Mouse (Mus musculus): ENCODE data around the gene 3110082I17Rik.

3110082I17Rik gene

DNA sequence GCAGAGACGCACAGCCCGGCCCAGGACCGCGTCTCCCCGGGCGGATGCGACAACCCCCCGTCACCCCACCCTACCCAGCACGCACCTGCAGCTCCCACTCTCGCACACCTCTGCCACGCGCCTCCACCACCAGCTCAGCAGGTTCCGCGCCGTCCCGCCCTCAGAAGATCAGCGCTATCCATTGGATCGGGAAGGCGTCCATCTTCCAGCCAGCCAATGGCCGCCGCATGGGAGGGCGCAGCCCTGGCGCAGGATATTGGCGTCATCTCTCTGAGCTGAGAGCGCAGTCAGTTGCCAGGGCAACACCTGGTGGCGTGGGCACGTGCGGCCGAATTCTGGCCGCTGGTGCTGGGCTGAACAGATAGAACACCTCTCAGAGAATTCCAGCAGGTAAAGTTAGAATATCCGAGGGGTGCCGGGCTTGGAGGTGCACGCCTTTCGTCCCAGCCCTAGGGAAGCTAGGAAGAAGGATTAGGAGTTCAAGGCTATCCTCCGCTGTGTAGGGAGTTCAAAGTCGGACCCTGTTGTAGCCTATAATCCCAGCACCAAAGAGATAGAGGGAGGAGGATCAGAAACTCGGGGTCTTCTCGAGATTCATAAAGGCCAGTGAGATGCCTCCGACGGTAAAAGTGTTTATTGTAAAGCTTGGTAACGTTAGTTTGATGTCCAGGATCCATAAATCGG, at the start of gene 3110082I17Rik:
Gene 3110082I17Rik (minus strand): TSS at position 144 of the 684 bp plus-strand sequence.
- DNase-seq, result peak; percentile 97 to 98

DNA sequence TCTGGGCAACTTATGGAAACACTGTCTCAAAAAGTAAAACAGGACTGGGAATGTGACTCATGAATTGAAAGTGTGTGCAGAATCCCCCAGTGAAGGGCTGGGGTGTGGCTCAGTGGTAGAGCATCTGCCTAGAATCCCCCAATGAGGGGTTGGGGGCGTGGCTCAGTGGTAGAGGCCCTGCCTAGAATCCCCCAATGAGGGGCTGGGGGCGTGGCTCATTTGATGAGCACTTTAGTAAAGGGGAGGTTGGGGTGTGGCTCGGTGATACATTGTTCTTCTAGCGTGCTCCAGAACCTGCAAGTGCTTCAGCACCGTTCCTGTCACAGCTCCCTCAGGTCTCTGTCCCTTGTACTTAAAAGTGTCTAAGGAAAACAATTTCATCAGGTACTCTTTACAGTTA, 45.9 kb upstream of the 3110082I17Rik start:
- no peak for DNase-seq

DNA sequence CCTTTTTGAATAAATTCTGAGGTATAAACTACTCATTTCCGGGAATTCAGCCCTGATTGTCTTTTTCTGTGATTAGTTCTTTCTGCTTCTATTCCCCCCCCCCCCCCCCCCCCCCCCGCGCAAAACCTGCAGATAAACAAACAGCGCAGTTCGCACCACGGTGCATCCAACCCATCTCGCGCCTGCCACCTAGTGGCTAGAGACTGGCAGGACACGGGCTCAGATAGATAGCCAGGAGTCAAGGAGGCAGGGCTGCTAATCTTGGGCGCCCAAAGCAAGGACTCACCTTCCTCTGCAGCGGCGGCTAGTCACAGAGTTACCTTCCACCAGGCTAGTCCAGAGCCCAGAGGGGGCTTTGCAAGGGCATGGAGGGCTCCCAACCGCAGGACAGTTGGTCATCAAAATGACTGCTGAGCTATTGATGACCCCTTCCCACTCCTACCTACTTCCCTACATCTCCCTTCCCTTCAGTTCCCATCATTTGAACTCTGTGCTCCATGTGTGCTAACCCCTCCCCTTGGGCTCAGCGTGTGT, 44.8 kb upstream of the 3110082I17Rik start:
- peak; percentile 73 to 80 for DNase-seq

DNA sequence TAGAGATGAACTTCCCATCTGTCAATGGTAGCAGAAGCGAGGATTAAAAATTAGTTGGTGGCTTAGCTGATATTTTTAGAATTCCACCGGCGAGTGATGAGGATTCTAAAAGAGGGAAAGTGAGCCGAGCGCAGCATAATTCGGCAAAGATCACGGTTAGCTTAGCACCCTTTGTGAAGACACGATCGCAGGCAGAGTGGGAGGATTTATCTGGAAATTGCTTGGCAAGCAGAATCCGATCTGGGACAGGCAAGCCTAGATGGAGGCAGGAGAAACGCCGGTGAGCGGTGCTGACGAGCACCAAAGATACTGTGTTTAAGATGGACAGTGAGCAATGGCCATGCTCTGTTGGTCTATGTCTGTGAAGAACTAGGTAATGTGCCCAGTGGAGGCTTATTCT, 42.0 kb upstream of the 3110082I17Rik start:
- no peak for DNase-seq

DNA sequence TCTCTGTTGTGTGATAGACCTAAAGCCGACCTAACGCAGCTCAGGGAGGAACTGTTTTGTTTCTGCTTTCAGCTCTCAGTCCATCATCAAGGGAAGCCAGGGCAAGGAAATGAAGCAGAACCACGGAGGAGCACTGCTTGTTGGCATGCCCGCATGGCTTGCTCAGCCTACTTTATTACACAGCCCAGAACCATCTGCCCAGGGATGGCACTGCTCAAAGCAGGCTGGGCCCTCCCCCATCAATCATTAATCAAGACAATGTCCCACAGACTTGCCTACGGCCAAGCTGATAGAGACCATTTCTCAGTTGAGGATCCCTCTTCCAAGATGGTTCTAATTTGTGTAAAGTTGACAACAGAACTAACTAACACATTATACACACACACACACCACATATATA, 38.5 kb upstream of the 3110082I17Rik start:
- no peak for DNase-seq

DNA sequence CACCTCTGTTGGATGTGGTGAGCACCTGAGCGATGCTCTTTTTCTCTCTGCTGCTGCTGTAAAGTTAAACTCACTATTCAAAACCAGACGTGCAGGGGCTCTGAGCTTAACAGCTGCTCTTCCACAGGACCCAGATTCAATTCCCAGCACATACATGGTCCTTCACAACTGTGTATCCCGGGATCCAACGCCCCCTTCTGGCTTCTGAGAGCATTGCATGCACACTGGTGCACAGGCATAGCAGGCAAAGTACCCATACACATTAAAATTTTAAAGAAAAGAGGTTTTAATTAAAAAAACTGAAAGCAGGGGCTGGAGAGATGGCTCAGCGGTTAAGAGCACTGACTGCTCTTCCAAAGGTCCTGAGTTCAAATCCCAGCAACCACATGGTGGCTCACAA, 36.6 kb upstream of the 3110082I17Rik start:
- DNase-seq, result no peak

DNA sequence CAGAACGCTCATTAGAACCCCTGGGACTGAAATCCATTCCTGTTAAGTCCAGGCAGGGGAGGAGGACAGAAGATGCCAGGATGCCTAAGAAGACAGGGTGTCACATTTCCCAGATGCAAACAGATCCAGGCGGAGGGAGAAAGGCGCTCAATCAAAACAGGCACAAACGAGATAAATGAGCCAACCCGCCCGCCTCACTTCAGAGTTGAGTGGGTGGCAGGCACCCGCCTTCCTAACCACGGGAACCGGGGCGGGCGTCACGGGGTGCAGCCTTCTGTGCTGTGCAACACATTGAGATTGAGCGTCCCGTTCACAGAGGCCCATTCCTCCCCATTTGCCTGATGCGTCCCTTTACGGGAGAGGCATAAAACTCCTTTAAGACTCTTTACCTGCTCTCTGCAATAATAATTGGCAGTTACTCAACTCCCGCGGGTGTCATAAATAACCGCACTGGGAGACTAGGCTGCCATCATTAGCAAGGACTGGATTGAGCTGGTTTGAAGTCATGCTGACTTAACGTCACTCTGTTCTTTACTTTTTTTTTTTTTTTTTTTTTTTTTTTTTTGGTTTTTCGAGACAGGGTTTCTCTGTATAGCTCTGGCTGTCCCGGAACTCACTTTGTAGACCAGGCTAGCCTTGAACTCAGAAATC, 34.8 kb upstream of the 3110082I17Rik start:
- no peak for DNase-seq

DNA sequence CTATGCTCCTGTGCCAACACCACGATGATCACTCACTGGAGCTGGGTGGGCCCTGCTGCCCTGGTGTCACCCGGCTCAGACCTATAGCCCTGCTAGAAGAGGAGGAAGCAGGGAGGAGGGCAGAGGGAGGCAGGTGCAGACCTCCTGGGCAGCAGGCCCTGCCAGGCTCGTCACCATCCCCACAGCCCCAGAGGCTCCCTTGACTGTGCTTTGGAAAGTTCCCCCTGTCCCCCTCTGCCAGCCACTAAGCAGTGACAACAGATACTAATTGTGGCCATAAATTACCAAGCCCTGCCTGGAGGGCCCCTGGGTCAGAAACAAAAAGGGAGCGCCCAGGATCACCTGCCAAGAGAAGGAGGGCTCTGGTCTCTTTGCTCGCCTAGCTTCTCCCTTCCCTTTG, 33.4 kb upstream of the 3110082I17Rik start:
- no peak for DNase-seq

DNA sequence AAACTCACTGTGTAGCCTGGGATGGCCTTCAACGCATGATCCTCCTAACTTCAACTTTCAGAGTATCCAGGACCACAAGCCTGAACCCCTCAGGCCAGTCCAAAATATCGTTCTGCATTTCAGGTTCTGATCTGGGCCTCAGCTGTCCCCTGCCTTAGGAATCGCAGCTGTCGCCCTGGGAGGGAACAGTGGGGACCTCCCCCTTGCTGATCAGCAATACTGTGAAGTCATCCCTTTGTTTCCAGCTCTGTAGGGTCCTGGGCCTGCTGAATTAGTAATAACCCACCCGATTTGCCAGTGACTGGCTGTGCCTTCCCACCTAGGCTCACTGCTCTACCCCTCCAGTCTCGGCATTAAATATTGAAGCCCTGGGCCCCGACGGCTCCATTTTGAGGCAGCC, 31.0 kb upstream of the 3110082I17Rik start:
- DNase-seq, result no peak

DNA sequence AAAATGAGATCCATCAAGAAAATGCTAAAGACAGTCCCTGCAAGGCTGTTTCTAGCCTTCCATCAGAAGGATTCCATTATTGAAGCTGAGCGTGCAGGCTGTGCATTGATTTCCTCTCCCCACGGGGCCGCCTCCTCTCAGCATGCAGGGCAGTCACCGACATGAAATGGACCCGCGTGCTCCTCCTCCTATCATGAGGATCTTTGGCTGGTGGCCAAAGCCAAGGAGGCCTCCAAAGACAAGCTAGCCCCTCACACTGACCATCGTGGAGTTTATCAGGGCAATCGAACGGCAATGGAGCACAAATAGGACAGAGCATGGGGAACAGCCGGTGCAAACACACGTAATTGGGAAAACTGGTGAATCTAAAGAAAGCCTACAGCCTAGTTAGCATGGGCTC, 29.8 kb upstream of the 3110082I17Rik start:
- DNase-seq, result no peak

DNA sequence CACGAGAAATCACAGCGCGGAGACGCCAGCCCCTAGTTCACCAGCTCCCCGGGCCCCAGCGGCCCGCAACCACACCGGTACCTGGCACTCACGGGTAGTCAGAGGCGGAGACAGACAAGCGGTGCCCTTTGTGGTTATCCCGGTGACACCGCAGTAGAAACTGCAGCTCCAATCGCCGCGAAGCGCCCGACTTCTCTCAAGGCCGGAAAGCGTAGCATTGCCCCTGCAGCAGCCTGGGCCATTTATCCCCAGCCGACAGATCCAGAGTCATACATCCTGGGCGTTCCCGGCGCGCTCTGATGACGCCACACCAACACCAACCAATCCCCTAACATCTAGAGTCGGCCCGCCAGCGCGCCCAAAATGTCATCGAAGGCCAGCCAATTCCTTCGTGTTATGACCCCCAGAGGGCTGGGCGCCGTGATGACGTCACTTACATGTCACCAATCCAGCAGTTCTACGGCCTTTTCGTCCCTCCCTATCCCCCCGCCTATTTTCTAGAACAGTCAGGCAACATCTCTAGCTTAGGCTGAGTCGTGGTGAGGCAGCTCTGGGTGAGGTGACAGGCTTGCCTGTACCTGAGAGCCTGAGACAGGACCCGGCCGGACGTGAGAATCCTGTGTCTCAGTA, 24.0 kb upstream of the 3110082I17Rik start, which contains the start of gene Zfand2a:
Gene Zfand2a (minus strand): TSS at position 365 of the 630 bp plus-strand sequence.
- peak; percentile 99 for DNase-seq

DNA sequence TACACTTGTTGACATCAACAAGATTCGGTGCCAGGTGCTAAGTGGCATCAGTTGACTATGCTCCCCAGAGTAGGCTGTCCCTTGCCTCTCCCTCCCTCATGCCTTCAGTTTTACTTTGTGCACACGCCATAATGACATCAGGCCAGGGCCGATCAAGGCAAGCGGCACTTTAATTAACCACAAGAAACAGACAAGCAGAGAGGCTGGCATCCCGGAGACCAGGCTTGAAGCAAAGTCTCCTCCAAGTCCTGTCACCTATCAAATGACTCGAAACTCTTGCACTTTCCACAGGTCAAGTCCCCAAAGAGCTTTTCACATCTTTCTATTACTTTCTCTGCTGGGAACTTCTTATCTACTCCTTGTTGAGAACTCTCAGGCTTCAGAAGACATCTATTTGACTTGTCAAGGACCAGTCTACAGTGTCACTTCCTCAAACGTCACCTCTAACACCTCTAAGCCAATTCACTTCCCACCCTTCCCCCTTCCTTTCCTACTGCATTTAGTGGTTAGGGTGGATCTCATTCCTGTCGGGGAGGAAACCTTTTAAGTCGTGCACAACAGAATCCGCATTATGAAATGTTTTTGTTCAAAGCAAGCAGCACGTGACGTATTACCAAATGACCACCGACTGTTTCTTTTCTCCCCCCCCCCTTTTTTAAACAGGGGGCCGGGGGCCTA, 23.0 kb upstream of the 3110082I17Rik start:
- DNase-seq, result peak in 1 of 2 experiments; percentile 42

DNA sequence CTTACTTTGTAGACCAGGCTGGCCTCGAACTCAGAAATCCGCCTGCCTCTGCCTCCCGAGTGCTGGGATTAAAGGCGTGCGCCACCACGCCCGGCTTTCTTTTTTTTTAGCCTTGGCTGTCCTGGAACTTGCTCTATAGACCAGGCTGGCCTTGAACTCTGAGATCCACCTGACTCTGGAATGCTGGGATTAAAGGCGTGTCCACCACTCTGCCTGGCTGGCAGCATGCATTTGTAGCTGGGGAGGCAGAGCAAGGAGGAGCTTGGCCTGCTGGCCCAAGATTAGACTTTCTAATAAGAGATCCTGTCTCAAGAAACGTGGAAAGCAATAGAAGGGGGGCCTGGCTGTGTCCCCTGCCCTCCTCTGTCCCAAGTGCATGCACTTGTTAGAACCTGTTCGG, 20.1 kb upstream of the 3110082I17Rik start:
- DNase-seq, result no peak

DNA sequence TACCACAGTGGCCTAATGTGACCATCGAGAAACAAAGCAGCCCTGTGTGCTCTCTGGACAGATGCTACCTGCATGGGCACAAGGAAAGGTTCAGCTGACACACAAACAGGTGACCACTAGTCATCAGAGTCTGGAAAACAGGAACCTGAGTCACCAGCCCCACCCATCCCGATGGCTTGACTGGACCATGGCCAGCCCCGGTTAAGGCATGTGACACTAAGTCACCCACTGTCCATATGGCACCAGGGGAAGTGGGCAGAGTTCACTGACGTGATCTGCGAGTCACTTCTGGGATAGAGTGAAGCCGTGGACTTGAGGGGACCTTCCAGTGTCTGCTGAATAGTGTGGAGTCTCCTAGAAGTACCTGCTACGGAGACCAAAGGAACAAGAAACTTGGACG, 18.8 kb upstream of the 3110082I17Rik start:
- DNase-seq, result peak; percentile 61 to 63

DNA sequence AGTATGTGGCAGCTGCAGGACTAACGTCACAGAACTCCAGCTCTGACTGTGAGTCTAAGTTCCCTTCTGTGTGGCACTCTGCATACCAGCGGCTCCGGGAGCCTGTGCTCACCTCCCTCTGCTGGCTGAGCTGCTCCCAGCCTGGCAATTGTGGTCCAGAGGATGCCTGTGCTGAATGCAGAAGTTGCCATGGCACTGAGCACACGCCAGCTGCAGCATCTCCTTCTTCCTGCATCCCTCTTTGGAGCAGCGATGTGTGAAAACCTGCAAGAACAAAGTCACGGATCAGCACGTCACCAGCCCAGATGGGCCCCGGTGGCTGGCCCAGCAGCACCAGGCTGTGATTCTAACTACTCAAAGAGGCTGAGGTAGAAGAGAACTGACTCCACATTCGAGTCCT, 14.4 kb upstream of the 3110082I17Rik start:
- no peak for DNase-seq

DNA sequence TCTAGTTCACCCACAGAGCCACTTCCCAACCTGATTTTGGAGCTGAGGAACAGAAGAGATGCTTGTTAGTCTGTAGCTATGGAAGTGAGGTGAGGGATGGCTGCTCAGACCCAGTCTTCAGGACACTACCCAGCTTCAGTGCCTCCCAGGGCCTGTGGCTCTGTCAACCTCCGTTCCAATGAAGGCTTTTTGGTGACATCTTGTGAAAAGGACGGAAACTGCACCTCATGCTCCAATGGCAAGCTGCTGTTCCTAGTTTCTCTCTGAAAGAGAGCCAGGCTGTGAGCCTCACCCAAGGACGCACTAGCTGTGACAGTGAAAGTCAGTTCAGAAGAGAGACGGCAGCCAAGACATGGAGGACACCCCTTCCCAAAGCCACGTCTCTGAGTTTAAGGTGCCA, 7.7 kb upstream of the 3110082I17Rik start:
- no peak for DNase-seq

DNA sequence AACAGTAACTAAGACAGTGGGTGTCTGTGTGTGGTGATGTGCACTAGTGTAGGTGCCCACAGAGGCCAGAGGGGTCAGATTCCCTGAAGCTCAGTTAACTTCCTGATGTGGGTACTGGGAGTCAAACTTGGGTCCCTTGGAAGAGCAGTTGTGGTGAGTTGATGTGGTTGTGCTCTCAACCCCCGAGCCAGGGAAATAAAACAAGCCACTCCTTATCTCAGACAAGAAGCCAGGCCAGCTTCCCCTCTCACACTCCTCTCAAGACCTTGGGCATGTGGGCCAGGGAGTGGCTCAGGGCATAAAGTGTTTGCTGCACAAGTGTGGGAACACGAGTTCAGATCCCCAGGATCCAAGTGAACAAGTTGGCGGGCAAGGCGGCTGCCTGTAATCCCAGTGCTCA, 6.5 kb upstream of the 3110082I17Rik start:
- no peak for DNase-seq

DNA sequence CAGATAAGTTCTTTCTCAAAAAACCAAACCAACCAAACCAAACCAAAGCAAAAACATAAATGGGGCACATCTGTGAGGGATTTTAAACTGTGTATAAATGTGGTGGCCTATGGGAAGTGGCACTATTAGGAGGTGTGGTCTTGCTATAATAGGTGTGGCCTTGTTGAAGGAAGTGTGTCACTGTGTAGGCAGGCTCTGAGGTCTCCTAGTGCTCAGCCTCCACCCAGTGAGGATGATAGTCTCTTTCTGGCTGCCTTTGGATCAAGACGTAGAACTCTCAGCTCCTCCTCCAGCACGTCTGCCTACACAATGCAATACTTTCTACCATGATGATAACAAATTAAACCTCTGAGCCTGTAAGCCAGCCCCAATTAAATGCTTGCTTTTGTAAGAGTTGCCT, 6.0 kb upstream of the 3110082I17Rik start:
- DNase-seq, result no peak

DNA sequence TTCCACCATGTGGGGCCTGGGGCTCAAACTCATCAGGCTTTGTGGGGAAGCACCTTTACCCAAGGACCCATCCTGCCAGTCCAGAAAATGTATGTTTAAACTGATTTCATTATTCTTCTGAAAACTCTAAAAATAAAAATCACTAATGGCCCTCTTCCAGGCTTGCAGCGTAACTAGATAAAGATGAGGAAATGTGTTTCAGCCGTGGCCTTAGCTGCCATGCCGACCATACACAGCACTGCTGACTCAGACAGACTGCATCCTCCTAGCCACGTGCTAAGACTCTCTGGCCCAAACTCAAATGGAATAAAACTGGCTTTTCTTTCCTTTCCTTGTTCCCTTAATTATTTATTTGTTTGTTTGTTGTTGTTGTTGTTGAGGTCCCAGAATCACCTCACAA, 4.5 kb upstream of the 3110082I17Rik start:
- no peak for DNase-seq

DNA sequence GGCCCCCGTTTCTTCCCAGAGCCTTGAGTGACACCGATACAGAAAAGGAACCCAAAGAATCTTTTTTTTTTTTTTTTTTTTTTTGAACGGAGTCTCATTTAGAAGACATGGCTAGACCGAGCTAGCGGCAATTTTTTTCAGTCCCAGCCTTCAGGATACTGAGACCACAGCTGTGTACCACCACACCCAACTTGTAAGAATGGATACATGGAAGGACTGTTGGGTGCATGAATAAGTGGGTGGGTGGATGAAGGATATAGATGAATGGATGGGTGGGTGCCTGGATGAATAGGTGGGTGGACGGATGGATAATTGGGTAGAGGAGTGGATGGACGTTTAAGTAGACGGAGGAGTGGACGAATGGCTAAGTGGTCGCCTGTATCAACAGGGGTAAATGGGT, 389 bp downstream of the 3110082I17Rik start:
- no peak for DNase-seq

DNA sequence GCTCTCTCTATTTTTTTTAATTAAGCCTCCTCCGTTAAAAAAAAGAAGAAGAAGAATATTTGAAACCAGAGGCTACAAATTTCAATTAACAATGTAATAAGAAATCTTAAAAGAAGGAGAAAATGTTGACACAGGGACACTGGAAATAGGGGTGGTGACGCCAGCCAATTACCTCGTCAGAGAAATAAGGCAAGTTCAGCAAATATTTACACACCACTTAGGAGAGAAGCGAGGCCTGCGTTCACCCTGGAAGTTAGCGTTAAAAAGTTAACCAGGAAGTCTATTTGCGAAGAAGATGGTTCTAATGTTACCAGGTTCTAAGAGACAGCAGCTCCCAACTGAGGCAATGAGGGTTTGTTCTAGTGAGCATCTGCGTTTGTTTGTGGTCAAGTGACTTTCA, 3.1 kb downstream of the 3110082I17Rik start:
- DNase-seq, result peak; percentile 65 to 71

DNA sequence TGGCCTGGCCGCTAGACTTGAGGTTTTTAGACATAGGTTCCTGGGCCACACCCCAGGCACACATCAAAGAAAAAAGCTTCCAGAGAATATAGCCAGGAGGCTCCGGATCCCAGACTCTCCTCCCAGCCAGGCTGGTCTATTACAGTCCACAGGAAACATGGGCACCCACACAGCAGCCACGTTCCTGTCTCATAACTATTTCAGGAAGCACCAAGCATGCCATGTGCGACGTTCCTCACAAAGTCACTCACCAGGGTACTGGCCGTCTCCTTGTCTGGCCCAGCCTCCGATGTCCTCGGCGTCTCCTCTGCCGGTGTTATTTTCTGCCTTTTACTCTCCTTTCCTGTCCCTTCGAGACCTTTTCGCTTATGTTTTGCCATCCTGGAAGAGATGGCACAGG, 5.2 kb downstream of the 3110082I17Rik start:
- no peak for DNase-seq

DNA sequence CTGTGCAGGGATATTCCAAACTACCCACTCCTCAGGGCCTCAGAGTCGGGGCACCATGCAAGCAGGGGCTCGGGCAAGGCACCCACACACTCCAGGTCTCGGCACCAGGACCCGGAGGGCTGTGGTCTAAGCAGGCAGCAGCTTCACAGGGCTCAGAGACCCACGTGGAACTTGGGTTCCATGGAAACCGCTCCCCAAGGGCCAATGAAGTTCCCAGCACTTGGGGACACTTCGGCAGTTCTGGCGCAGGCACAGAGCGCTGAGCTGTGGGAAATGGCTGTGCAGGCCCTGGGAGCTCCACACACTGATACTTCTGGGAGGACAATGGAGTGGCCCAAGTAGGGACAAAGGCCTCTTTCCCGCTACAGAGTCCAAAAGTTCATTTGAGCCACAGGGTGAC, 7.3 kb downstream of the 3110082I17Rik start:
- no peak for DNase-seq
